Mouse (Mus musculus) T-cell, adult 66 days (primary cell): ENCODE data around the gene Gm20772. TPM values are rescaled to one million over a fixed set of nuclear protein-coding genes. Genes with fewer than 3 reads are reported as not detected.

Source experiments
- total RNA-seq, 2 experiments: library from RNA; stranded (reverse); gene quantifications; 3 replicates in 1 of 2; 4 replicates in 1 of 2; pipeline ENCODE4 v1.2.4; 2023

Gene Gm20772
- not detected for total RNA-seq

DNA sequence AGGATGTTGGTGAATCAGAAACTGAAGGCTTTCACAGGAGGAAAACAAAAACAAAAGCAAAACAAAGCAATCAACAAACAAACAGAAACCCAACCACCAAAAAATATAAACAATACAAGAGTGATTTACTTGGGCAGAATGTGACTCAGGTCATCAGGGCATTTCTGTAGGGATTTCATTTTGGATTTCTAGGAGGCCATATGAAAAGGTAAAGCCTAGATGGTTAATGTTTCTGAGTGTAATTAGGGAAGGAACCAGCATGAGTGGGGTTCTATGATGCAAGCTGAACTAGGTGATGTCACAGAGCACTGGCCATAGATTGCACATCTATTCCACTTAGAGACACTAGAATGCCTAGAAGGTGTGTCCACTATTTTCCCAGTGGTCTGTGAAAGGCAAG, at the start of gene Gm20772, which contains the start of gene Gm20831:
Gene Gm20772 (plus strand): TSS at position 301 of the 400 bp plus-strand sequence.
Gene Gm20831 (plus strand): TSS at position 301 of the 400 bp plus-strand sequence.

DNA sequence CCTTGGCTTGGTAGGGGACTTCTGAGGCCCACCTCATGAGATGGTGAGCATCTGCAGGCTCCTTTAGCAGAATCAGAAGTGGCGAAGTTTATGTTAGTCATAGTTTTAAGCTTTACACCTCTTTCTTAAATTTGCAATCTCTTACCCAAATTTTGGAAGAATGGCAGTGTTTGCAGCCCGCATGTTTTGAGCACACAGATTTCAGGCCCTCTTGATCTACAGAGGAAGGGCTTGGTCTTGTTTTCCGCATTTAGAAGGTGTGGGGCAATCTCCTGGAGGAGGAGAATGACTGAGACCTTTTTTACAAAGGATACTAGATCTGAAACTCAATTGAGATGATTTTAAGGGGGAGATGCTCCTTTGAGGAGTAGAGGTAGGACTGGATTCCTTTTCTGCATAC, 28.4 kb upstream of the Gm20772 start, which contains the start of gene Gm21904:
Gene Gm21904 (minus strand): TSS at position 101 of the 400 bp plus-strand sequence.

Other genes starting within 250 kb of the Gm20772 start
- gene Gm21904, start 28.5 kb upstream of the Gm20772 start, total RNA-seq = not detected
- not detected for gene Gm20831, start within 50 bp of the Gm20772 start, total RNA-seq
- not detected for gene Srsy, start 62.6 kb downstream of the Gm20772 start, total RNA-seq
- not detected for gene Gm21764, start 187.1 kb downstream of the Gm20772 start, total RNA-seq
- not detected for gene Ssty1, start 214.4 kb downstream of the Gm20772 start, total RNA-seq